Mouse (Mus musculus) spleen, adult 2 months (tissue): ENCODE data around the gene Dclre1c. TPM values are rescaled to one million over a fixed set of nuclear protein-coding genes. Genes with fewer than 3 reads are reported as not detected.
A peak's percentile ranks its signal among the peaks of the same experiment; 100 is the strongest.
"Not testable (repeated sequence)": the region's sequence is repeated elsewhere in the genome, so short reads cannot be mapped to it uniquely, and the experiment has no call there.

Experiments
- DNase-seq, 2 experiments: peaks; one replicate each; pipeline versions ENCODE4 v3.0.0 to v3.0.0-alpha.2; 2012 to 2021; ENCODE audit warnings: low spot score in 2 of 2, low read depth in 1 of 2
- H3K27ac ChIP-seq: fragments of 200-500 bp; 2 replicates; pipeline ENCODE4 v1.5.1; 2012; ENCODE audit warnings: low read length, inconsistent platforms; ENCODE audit not compliant: insufficient read depth
- H3K27me3 ChIP-seq: fragments of 200-500 bp; 2 replicates; pipeline ENCODE4 v1.6.1; 2012; ENCODE audit warnings: mild to moderate bottlenecking, moderate library complexity, low read length, inconsistent platforms; ENCODE audit not compliant: control insufficient read depth, insufficient read depth
- H3K36me3 ChIP-seq: fragments of 200-500 bp; 2 replicates; pipeline ENCODE4 v1.6.1; 2012; ENCODE audit warnings: mild to moderate bottlenecking, low read length, inconsistent platforms; ENCODE audit not compliant: control insufficient read depth, insufficient read depth
- H3K4me1 ChIP-seq: fragments of 200-500 bp; 2 replicates; pipeline ENCODE4 v1.6.1; 2011; ENCODE audit warnings: inconsistent platforms; ENCODE audit not compliant: control insufficient read depth, insufficient read depth, insufficient read length
- H3K4me3 ChIP-seq: fragments of 200-500 bp; 2 replicates; pipeline ENCODE4 v1.5.1; 2011; ENCODE audit warnings: mild to moderate bottlenecking, inconsistent platforms; ENCODE audit not compliant: insufficient read depth, insufficient read length; ENCODE audit errors: extremely low read depth
- CTCF ChIP-seq: fragments of 200-500 bp; IDR thresholded peaks from 2 replicates; pipeline ENCODE4 v1.5.1; 2011; ENCODE audit warnings: mild to moderate bottlenecking, inconsistent platforms; ENCODE audit not compliant: insufficient read depth, insufficient read length, insufficient replicate concordance; ENCODE audit errors: extremely low read depth
- POLR2A ChIP-seq: fragments of 200-500 bp; IDR thresholded peaks from 2 replicates; pipeline ENCODE4 v1.6.1; 2011; ENCODE audit warnings: low read depth, low read length, inconsistent platforms
- WGBS: fragments of 180-500 bp; shearing (Covaris S2); methylation state at CpG from one replicate; pipeline ENCODE4 v1.1.7; 2018; 5-methylcytosine and 5-hydroxymethylcytosine counted together
- polyA plus RNA-seq: library from polyadenylated mRNA; depleted of rRNA; stranded (reverse); fragments of >200 nt; gene quantifications from 2 replicates; pipeline ENCODE4 v1.2.3, GENCODE M21; 2012; rRNA removed

Dclre1c gene
- polyA plus RNA-seq = 4.0 and 4.9 TPM in 2 replicates

DNA sequence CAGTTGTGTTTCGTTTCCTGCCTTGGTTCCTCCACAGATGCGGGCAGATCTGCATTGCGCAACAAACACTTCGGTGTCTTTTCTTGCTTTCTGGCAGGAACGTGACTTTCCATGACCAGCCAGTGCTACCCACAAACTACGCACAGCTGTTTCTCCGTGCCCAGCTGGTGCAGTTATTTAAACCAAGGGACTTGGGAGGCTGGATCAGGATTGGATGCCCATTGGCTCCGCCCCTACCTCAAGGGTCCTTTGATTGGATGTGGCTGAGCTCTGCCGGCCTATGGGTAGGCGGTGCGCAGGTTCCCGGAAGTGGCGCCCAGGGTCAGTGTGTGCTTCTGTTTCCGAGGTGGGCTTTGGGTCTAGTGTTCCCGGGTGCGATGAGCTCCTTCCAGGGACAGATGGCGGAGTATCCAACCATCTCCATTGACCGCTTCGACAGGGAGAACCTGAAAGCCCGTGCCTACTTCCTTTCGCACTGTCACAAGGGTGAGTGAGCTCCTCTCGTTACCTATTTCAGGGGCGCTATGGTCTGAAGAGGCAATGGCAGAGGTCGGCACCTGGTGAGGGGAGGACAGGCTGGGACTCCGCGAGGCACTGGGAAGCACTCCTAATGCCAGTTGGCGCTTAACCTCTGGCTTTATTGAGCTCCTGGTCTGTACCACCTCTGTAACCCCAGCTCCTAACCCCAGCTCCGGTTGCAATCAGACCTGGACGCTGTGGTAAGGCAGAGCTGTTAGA is at the start of gene Dclre1c:
Dclre1c (plus strand) TSS at position 291 of the 738 bp plus-strand sequence.
- WGBS = under 1% methylated on average over 29 of the region's 29 CpGs
- Histone ChIP-seq H3K4me3 (peak within 1 kb of the TSS; percentile 79), H3K36me3 (no peaks in the 10 kb centered on the region; the same call in 1 of the 2 replicates), H3K27me3 (no peaks in the 10 kb centered on the region), H3K4me1 (peaks cover 2% of the 10 kb centered on the region; the same call in 1 of the 2 replicates), H3K27ac (peak within 1 kb of the TSS; percentile 66)
- TF ChIP-seq CTCF (no peak), POLR2A (peak; percentile 46)
- DNase-seq = peak; percentile 89 to 94

DNA sequence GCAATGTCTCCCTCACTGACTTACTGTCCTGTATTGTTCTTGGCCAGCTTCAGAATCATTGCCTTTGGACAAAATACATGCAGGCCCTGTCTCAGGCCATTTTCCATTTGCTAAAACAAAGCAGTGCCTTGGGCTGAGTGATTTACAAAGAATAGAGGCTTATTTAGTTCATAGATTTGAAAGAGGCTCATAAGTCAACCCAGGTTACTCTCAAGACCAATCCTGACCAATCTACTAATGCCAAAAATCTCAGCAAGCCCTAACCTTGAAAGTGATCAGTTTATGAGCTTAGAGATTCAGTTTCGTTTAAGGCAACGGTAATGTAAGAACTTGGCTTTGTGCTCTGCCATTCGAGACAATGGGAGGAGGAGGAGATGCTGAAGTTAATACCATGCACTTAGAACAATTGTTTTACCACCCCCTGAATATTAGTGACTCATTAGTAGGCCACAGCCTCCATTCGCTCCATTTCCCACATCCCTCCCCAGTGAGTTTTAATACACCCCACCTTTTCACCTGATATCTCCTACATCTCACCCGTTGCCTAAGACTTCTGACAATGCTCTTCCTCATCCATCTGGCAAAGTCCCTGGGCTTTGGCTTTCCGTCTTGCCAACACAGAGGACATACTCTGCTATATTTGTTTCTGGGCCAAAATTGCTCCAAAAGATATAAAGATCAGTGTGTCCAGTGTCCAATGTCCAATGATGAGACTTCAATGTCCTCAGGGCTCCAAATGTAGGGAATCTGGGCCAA is 36.6 kb upstream of the Dclre1c start:
- no peaks in the 10 kb centered on the region for H3K27me3 ChIP-seq
- no peak overlapping the region for H3K27ac ChIP-seq
- H3K4me1 ChIP-seq = no peaks in the 10 kb centered on the region
- no peak for TF ChIP-seq POLR2A
- no peak for TF ChIP-seq CTCF
- no peak for DNase-seq
- no peak overlapping the region for H3K4me3 ChIP-seq
- 90% methylated on average over 6 of the region's 6 CpGs for WGBS
- no peaks in the 10 kb centered on the region for H3K36me3 ChIP-seq

DNA sequence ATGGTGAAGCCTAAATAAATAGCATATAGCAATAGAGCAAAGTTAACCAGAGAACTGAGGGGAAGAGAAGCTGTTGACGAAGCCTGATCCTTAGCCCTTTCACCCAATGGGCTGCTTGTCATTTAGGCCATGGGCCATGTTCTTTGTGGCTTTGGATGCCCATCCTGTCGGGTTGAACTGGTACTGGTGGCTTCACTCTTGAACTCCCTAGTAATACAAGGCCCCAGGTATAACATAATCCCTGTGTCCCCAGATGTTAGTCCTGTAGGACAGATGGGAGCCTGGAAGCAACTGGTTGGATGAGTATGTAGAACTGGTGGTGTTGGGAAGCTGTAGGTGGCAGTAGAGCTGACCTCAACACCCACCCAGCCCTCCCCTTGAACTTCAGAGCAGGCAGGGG is 32.0 kb upstream of the Dclre1c start:
- Histone ChIP-seq H3K4me3 (no peak overlapping the region), H3K4me1 (no peaks in the 10 kb centered on the region), H3K27ac (no peak overlapping the region), H3K27me3 (no peaks in the 10 kb centered on the region), H3K36me3 (no peaks in the 10 kb centered on the region)
- no peak for DNase-seq
- 88% methylated on average over 2 of the region's 2 CpGs for WGBS
- TF ChIP-seq CTCF (no peak), POLR2A (no peak)

DNA sequence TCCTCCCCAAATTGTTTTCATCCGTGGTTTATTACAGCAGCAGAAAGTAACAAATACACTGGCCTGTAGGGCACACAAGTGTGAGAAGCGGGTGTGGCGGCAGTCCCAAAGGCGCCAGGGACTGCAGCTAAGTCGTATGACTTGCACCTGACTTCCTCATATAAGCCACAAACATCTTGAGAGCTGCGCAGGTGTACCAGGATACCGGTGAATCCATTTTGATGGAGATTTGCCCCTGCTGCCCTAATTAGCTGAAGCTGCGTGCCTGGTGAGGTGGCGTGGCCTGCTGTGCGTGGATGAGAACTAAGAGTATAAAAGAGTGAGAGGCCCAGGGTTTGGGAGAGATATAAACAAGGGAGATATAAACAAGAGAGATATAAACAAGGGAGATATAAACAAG is 26.8 kb upstream of the Dclre1c start, which contains the start of gene Olah:
Olah (minus strand) TSS at position 101 of the 400 bp plus-strand sequence.
- DNase-seq = not testable (repeated sequence)

DNA sequence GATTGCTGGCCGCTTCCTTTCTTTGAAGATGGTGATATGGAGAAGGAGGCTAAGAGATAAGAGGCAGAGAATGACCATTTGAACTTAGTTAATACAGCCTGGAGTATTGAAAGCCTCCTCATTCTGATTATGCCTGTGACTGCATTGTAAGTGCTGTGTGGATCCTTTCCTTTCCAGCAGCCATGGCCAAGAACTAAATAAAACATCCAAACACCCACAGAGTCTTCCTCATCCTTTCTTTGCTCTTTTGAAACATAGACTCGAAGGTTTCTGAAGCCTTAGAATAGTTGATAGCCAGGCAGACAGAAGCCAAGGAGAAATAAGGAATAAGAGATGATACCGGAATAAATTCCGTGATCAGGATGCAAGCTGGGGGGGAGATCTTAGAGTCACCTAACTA is 17.9 kb upstream of the Dclre1c start:
- Histone ChIP-seq H3K4me3 (no peak overlapping the region), H3K27ac (no peak overlapping the region), H3K4me1 (no peaks in the 10 kb centered on the region), H3K27me3 (no peaks in the 10 kb centered on the region), H3K36me3 (no peaks in the 10 kb centered on the region)
- no peak for DNase-seq
- TF ChIP-seq CTCF (no peak), POLR2A (no peak)
- 86% methylated on average over 4 of the region's 4 CpGs for WGBS

More for the DNA sequence above, 26.8 kb upstream of the Dclre1c start, which contains the start of gene Olah:
- 72% methylated on average over 10 of the region's 10 CpGs for WGBS
- not testable (repeated sequence) for H3K36me3 ChIP-seq, H3K27ac ChIP-seq, H3K4me3 ChIP-seq, H3K27me3 ChIP-seq, H3K4me1 ChIP-seq

DNA sequence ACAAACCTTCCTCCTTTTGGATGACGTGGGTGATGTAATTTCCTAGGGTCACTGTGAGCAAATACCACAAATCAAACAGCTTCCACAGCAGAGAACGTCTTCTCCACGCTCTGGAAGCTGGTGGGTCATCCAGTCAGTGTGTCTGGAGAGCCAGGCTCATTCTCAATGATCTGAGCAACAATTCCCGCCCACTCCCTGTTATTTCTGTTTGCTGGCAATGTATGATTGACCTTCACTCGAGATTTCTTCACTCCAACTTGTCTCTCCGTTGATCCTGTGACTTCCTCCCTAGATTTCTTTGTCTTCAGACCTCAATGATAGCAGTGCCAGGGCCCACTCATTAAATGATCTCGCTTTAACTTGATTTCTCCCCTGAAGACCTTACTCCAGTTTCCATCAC is 16.2 kb upstream of the Dclre1c start:
- TF ChIP-seq POLR2A (no peak), CTCF (no peak)
- Histone ChIP-seq H3K27me3 (no peaks in the 10 kb centered on the region), H3K4me3 (no peak overlapping the region), H3K4me1 (no peaks in the 10 kb centered on the region), H3K36me3 (no peaks in the 10 kb centered on the region), H3K27ac (no peak overlapping the region)
- 71% methylated on average over 7 of the region's 7 CpGs for WGBS
- DNase-seq = no peak

DNA sequence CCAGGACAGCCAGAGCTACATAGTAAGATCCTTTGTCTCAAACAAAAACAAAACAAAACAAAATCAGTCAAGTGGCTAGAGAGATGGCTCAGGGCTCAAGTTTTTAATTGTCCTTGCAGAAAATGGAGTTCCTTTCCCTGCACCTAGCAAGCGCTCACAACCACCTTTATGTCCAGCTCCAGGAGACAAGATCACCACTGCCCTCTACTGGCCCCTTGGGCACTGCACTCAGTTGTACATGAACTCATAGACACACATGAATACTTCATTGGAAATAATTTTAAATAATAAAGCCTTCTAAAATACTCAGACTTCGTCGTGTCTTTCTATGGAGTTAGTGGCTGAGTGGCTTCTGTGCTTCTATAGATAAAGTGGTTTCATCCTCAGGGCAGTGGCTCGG is 9.7 kb upstream of the Dclre1c start:
- Histone ChIP-seq H3K4me3 (no peak overlapping the region), H3K4me1 (no peaks in the 10 kb centered on the region), H3K27me3 (no peaks in the 10 kb centered on the region), H3K36me3 (no peaks in the 10 kb centered on the region), H3K27ac (no peak overlapping the region)
- peak in 1 of 2 experiments; percentile 38 for DNase-seq
- 61% methylated on average over 4 of the region's 4 CpGs for WGBS
- peak; percentile 31; the same call in 1 of the 2 replicates for TF ChIP-seq CTCF
- no peak for TF ChIP-seq POLR2A
